ENCODE assay signal across 18 mouse cellular contexts in the genomic region with DNA sequence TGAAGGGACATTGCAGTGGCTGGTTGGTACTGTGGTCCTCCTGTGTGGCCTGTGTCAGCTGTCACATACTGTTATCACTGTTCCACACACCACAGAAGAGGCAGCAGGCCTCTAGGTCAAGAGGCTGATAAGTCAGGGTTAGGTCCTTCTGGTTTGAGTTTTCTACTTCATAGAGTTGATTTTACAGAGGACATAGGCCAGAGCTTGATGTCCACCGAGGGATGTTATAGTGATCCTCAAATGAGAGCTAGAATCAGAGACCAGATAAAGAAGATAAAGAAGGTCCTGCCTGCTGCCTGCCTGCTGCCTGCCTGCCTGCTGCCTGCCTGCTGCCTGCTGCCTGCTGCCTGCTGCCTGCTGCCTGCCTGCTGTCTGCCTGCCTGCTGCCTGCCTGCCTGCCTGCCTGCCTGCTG. TPM values are rescaled to one million over a fixed set of nuclear protein-coding genes. Genes with fewer than 3 reads are reported as not detected.
DNase-seq lines count a peak whose midpoint lies in the region; ATAC-seq and TF ChIP-seq lines count a peak whose summit lies in the region.
"Had no signal": no experiment of that assay in that cellular context is flagged by ENCODE, and none has a peak within 500 bp of the region (broad histone marks: within the 10 kb centered on the region; RNA-seq: fewer than 3 reads in every experiment).

No protein-coding gene starts in this region.

- peak; percentile 70 for DNase-seq in c-Kit-negative CD71-positive TER-119-positive erythroid progenitor cells, embryonic 14.5 days (ENCODE audit: low read depth, low spot score)
- DNase-seq in liver, adult 2 months (ENCODE audit: extremely low read depth, low read depth, low spot score) = no peak
- DNase-seq in hindbrain, embryonic 11.5 days (ENCODE audit: low spot score) = no peak
- DNase-seq in cerebellum, postnatal 25 days = no peak
- DNase-seq: cerebellum, postnatal 14 days; gastrocnemius, postnatal 14 days; kidney, adult 2 months; thymus, postnatal 25 days had no signal

- TF ChIP-seq POLR2A in liver, adult 2 months (IDR thresholded peaks at IDR 0.05; ENCODE audit: extremely low read depth, insufficient read depth, low read length) = no peak

- no peaks in the 10 kb centered on the region for H3K27me3 ChIP-seq in intestine, embryonic 15.5 days (replicated peaks)
- H3K27me3 ChIP-seq in intestine, postnatal 0 days (replicated peaks; ENCODE audit: control insufficient read depth, insufficient read depth, low read length) = no peaks in the 10 kb centered on the region
- no peaks in the 10 kb centered on the region for H3K27me3 ChIP-seq in liver, adult 2 months (ENCODE audit: control insufficient read depth, insufficient read depth, low read length)
- no peaks in the 10 kb centered on the region for H3K27me3 ChIP-seq in hindbrain, embryonic 11.5 days (ENCODE audit: control insufficient read depth, insufficient read depth, low read length)
- H3K27me3 ChIP-seq: embryonic facial prominence, embryonic 12.5 days; forebrain, embryonic 15.5 days; hindbrain, embryonic 12.5 days; midbrain, embryonic 13.5 days had no signal

- H3K27ac ChIP-seq in intestine, embryonic 15.5 days = no peak overlapping the region
- H3K27ac ChIP-seq in intestine, postnatal 0 days (ENCODE audit: low read depth, low read length) = no peak overlapping the region
- peak overlapping the region; percentile 37 for H3K27ac ChIP-seq in liver, adult 2 months (replicated peaks; ENCODE audit: insufficient read depth, low read depth, low read length)
- H3K27ac ChIP-seq in hindbrain, embryonic 11.5 days (ENCODE audit: low read depth, low read length) = no peak overlapping the region
- H3K27ac ChIP-seq: embryonic facial prominence, embryonic 12.5 days; forebrain, embryonic 15.5 days; hindbrain, embryonic 12.5 days; midbrain, embryonic 13.5 days had no signal

- peaks cover 60% of the 10 kb centered on the region for H3K79me2 ChIP-seq in liver, adult 2 months (ENCODE audit: control insufficient read depth, insufficient read depth, low read length)

- WGBS in intestine, embryonic 15.5 days = 78% methylated on average over 1 of the region's 1 CpGs
- WGBS in intestine, postnatal 0 days = 44% methylated on average over 1 of the region's 1 CpGs
- WGBS in liver, adult 2 months = 25% methylated on average over 1 of the region's 1 CpGs
- WGBS in hindbrain, embryonic 11.5 days = 80% methylated on average over 1 of the region's 1 CpGs

- H3K9me3 ChIP-seq in intestine, embryonic 15.5 days = no peaks in the 10 kb centered on the region
- H3K9me3 ChIP-seq in intestine, postnatal 0 days (ENCODE audit: control insufficient read depth) = no peaks in the 10 kb centered on the region
- H3K9me3 ChIP-seq in hindbrain, embryonic 11.5 days (ENCODE audit: control insufficient read depth, low read length) = no peaks in the 10 kb centered on the region
- H3K9me3 ChIP-seq: embryonic facial prominence, embryonic 12.5 days; forebrain, embryonic 15.5 days; hindbrain, embryonic 12.5 days; midbrain, embryonic 13.5 days had no signal

- H3K4me3 ChIP-seq in intestine, embryonic 15.5 days (replicated peaks) = no peak overlapping the region
- H3K4me3 ChIP-seq in intestine, postnatal 0 days (ENCODE audit: low read depth, low read length) = no peak overlapping the region
- no peak overlapping the region for H3K4me3 ChIP-seq in liver, adult 2 months (ENCODE audit: insufficient read depth, low read depth, low read length)
- no peak overlapping the region for H3K4me3 ChIP-seq in hindbrain, embryonic 11.5 days (ENCODE audit: low read depth, low read length)
- H3K4me3 ChIP-seq: embryonic facial prominence, embryonic 12.5 days; forebrain, embryonic 15.5 days; hindbrain, embryonic 12.5 days; midbrain, embryonic 13.5 days had no signal

- no peak overlapping the region for H3K9ac ChIP-seq in intestine, embryonic 15.5 days
- no peak overlapping the region for H3K9ac ChIP-seq in intestine, postnatal 0 days (ENCODE audit: low read depth, low read length)
- peak overlapping the region; percentile 62 for H3K9ac ChIP-seq in liver, adult 2 months (ENCODE audit: low read depth, low read length)
- no peak overlapping the region for H3K9ac ChIP-seq in hindbrain, embryonic 11.5 days (ENCODE audit: low read depth, low read length)
- H3K9ac ChIP-seq: embryonic facial prominence, embryonic 12.5 days; forebrain, embryonic 15.5 days; hindbrain, embryonic 12.5 days; midbrain, embryonic 13.5 days had no signal

- no peak for TF ChIP-seq CTCF in intestine, postnatal 0 days (IDR thresholded peaks at IDR 0.05; ENCODE audit: low read depth)
- no peak for TF ChIP-seq CTCF in liver, adult 2 months (IDR thresholded peaks at IDR 0.05; ENCODE audit: low read depth, low read length)

- H3K4me2 ChIP-seq in intestine, embryonic 15.5 days (replicated peaks) = no peak overlapping the region
- H3K4me2 ChIP-seq in intestine, postnatal 0 days (replicated peaks; ENCODE audit: low read depth) = no peak overlapping the region
- no peak overlapping the region for H3K4me2 ChIP-seq in hindbrain, embryonic 11.5 days (replicated peaks; ENCODE audit: low read depth, low read length)
- H3K4me2 ChIP-seq: embryonic facial prominence, embryonic 12.5 days; forebrain, embryonic 15.5 days; hindbrain, embryonic 12.5 days; midbrain, embryonic 13.5 days had no signal

- H3K4me1 ChIP-seq in intestine, embryonic 15.5 days (replicated peaks) = peaks cover 37% of the 10 kb centered on the region
- H3K4me1 ChIP-seq in intestine, postnatal 0 days (replicated peaks; ENCODE audit: control insufficient read depth, insufficient read depth, low read length) = 0 out of 2 replicates have a peak, but pooled peaks cover 3% of the 10 kb centered on the region
- H3K4me1 ChIP-seq in liver, adult 2 months (ENCODE audit: control insufficient read depth, insufficient read depth, low read length) = peaks cover 44% of the 10 kb centered on the region
- H3K4me1 ChIP-seq in hindbrain, embryonic 11.5 days (replicated peaks; ENCODE audit: control insufficient read depth, insufficient read depth, low read length) = 0 out of 2 replicates have a peak, but pooled peaks cover 5% of the 10 kb centered on the region

- ATAC-seq in intestine, embryonic 15.5 days = peak; percentile 64
- ATAC-seq in intestine, postnatal 0 days = no peak
- peak; percentile 86 for ATAC-seq in megakaryocyte-erythroid progenitor cell, adult 5-6 weeks (replicated peaks; ENCODE audit: low FRiP score, low TSS enrichment, poor library complexity, severe bottlenecking)
- no peak for ATAC-seq in hindbrain, embryonic 11.5 days (ENCODE audit: low FRiP score)
- ATAC-seq: CD4-positive, CD25-positive, alpha-beta regulatory T cell, adult 4 months; forebrain, embryonic 15.5 days; midbrain, embryonic 13.5 days had no signal

- H3K36me3 ChIP-seq in intestine, embryonic 15.5 days = no peaks in the 10 kb centered on the region
- H3K36me3 ChIP-seq in intestine, postnatal 0 days (ENCODE audit: control insufficient read depth, insufficient read depth) = no peaks in the 10 kb centered on the region
- no peaks in the 10 kb centered on the region for H3K36me3 ChIP-seq in liver, adult 2 months (ENCODE audit: control insufficient read depth, insufficient read depth, low read length)
- H3K36me3 ChIP-seq in hindbrain, embryonic 11.5 days (ENCODE audit: control insufficient read depth, insufficient read depth, low read length) = no peaks in the 10 kb centered on the region
- H3K36me3 ChIP-seq: forebrain, embryonic 15.5 days had no signal

RNA-seq across cellular contexts. Expression of a gene that starts 7.5 kb away (rescaled TPM):
- polyA plus RNA-seq in intestine, embryonic 15.5 days (2015; fragmentation: Nextera tagmentation; extraction: Ambion mirVana) = 3.0 TPM in 1 of 2 replicates, not detected in the other
- not detected in 2 replicates for polyA plus RNA-seq in intestine, postnatal 0 days (2015; fragmentation: Nextera tagmentation; extraction: Ambion mirVana)
- total RNA-seq in liver, adult 2 months (2014; rRNA removed) = 6.4 and 8.3 TPM in 2 replicates
- 19.9 TPM in 2 replicates for polyA plus RNA-seq in liver, adult 2 months (2012; rRNA removed)
- total RNA-seq in megakaryocyte-erythroid progenitor cell, adult 5-6 weeks (2014; fragmentation: Nextera tagmentation) = 7.3 and 11.4 TPM in 2 replicates
- 17.9 and 18.1 TPM in 2 replicates for total RNA-seq in megakaryocyte-erythroid progenitor cell, adult 5-6 weeks (2017)
- polyA plus RNA-seq in hindbrain, embryonic 11.5 days (2014; fragmentation: Nextera tagmentation; extraction: Ambion mirVana) = 11.8 and 11.9 TPM in 2 replicates
- polyA plus RNA-seq: embryonic facial prominence, embryonic 12.5 days; forebrain, embryonic 15.5 days; hindbrain, embryonic 12.5 days; lung, embryonic 16.5 days; neural tube, embryonic 11.5 days had no signal

RNA-seq across cellular contexts. Expression of a gene that starts 8.0 kb away (rescaled TPM):
- 123 and 136 TPM in 2 replicates for polyA plus RNA-seq in intestine, embryonic 15.5 days (2015; fragmentation: Nextera tagmentation; extraction: Ambion mirVana)
- 37.1 and 41.2 TPM in 2 replicates for polyA plus RNA-seq in intestine, postnatal 0 days (2015; fragmentation: Nextera tagmentation; extraction: Ambion mirVana)
- 42.6 and 50.1 TPM in 2 replicates for total RNA-seq in liver, adult 2 months (2014; rRNA removed)
- 82.3 and 94.1 TPM in 2 replicates for polyA plus RNA-seq in liver, adult 2 months (2012; rRNA removed)
- 211 and 258 TPM in 2 replicates for total RNA-seq in megakaryocyte-erythroid progenitor cell, adult 5-6 weeks (2014; fragmentation: Nextera tagmentation)
- 78.8 and 80.2 TPM in 2 replicates for total RNA-seq in megakaryocyte-erythroid progenitor cell, adult 5-6 weeks (2017)
- 130 and 136 TPM in 2 replicates for polyA plus RNA-seq in hindbrain, embryonic 11.5 days (2014; fragmentation: Nextera tagmentation; extraction: Ambion mirVana)

RNA-seq across cellular contexts. Expression of a gene that starts 56.1 kb away (rescaled TPM):
- polyA plus RNA-seq in intestine, embryonic 15.5 days (2015; fragmentation: Nextera tagmentation; extraction: Ambion mirVana) = 12.4 and 13.8 TPM in 2 replicates
- 7.3 and 7.4 TPM in 2 replicates for polyA plus RNA-seq in intestine, postnatal 0 days (2015; fragmentation: Nextera tagmentation; extraction: Ambion mirVana)
- total RNA-seq in liver, adult 2 months (2014; rRNA removed) = 5.2 and 7.0 TPM in 2 replicates
- 11.3 and 12.2 TPM in 2 replicates for polyA plus RNA-seq in liver, adult 2 months (2012; rRNA removed)
- total RNA-seq in megakaryocyte-erythroid progenitor cell, adult 5-6 weeks (2014; fragmentation: Nextera tagmentation) = 2.2 and 4.4 TPM in 2 replicates
- 3.2 and 5.6 TPM in 2 replicates for total RNA-seq in megakaryocyte-erythroid progenitor cell, adult 5-6 weeks (2017)
- 9.2 and 9.3 TPM in 2 replicates for polyA plus RNA-seq in hindbrain, embryonic 11.5 days (2014; fragmentation: Nextera tagmentation; extraction: Ambion mirVana)

Comparison
In these comparisons a context has a peak if more than half of its experiments do, and no peak if none do; other contexts are left out.
1. ATAC-seq: peak in intestine, embryonic 15.5 days (single experiment) and megakaryocyte-erythroid progenitor cell, adult 5-6 weeks (single experiment); none in intestine, postnatal 0 days (single experiment) and hindbrain, embryonic 11.5 days (single experiment).